Mouse (Mus musculus): ENCODE results near the gene Tnnt2. TPM values are rescaled to one million over a fixed set of nuclear protein-coding genes. Genes with fewer than 3 reads are reported as not detected.

Gene Tnnt2
- polyA plus RNA-seq, 1 experiment from 2014 or later = 22.5 TPM

DNA sequence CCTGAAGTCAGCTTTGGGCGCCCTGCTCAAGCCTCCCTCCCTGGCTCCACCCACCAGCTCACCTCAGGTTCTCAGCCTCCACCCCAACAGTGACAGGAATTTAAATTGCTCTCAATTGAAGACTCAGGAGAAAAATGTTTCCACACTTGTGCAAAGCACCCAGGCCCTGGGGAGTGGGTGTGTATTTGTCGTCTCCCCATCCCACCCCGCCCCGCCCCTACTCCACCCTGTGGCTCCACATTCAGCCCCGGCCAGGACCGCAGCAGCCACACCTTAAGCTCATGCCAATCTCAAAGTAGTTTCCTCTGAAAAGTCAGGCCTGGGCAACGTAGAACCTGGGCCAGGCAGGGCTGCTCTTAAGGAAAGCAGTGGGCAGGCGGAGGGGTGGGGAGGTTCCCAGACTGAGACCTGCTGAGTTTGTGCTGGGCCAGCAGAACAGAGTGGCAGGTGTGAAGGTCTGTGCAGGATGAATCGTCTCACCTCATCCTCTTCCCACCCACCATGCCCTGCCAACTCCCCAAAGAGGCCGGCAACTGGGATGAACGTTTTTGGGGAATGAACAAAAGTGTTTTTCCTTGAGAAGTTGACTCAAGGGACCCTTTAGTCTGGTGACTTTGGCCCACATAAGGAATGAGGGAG lies 21.1 kb downstream of the Tnnt2 start:
- Histone ChIP-seq H3K36me3 (ENCODE audit: control insufficient read depth, insufficient read depth, low read length) (no peaks in the 10 kb centered on the region), H3K4me1 (ENCODE audit: control insufficient read depth, insufficient read depth, low read length) (peaks cover 8% of the 10 kb centered on the region), H3K9ac (ENCODE audit: low read length) (no peak overlapping the region), H3K27me3 (ENCODE audit: control insufficient read depth, insufficient read depth, low read length) (no peaks in the 10 kb centered on the region), H3K9me3 (ENCODE audit: control insufficient read depth, low read length) (no peaks in the 10 kb centered on the region), H3K27ac (ENCODE audit: low read depth, low read length) (no peak overlapping the region), H3K4me3 (ENCODE audit: low read depth, low read length) (no peak overlapping the region), H3K4me2 (ENCODE audit: low read depth) (no peak overlapping the region)
- DNase-seq (ENCODE audit: low spot score) = no peak
- no peak for ATAC-seq (ENCODE audit: insufficient read depth, low FRiP score, low TSS enrichment)
- 53% methylated on average over 11 of the region's 11 CpGs for WGBS

DNA sequence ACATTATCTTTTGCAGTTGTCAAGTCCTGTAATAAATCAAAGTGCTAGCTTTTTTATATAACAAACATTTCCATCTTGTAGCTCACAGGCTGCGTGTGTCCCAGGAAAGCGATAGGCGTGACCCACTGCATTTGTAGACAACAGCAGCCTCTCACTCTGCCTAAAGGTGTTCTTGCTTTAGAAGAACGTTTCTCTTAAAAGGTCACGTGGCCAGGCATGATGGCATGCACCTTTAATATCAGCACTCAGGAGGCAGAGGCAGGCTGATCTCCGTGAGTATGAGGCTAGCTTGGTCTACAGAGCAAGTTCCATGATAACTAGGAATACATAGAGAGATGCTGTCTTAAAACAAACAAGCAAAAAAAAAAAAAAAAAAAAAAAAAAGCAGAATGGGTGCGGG lies 22.4 kb downstream of the Tnnt2 start:
- Histone ChIP-seq H3K36me3 (ENCODE audit: control insufficient read depth, insufficient read depth, low read length) (no peaks in the 10 kb centered on the region), H3K9me3 (ENCODE audit: control insufficient read depth, low read length) (no peaks in the 10 kb centered on the region)
- WGBS = 95% methylated on average over 7 of the region's 7 CpGs

GRCm38 (mm10) chr1:135861091-135861490 lies 24.9 kb downstream of the Tnnt2 start:
- Histone ChIP-seq H3K36me3 (ENCODE audit: control insufficient read depth, insufficient read depth, low read length) (no peaks in the 10 kb centered on the region), H3K4me2 (ENCODE audit: low read depth) (no peak overlapping the region), H3K27ac (ENCODE audit: low read depth, low read length) (no peak overlapping the region), H3K27me3 (ENCODE audit: control insufficient read depth, insufficient read depth, low read length) (no peaks in the 10 kb centered on the region), H3K4me1 (ENCODE audit: control insufficient read depth, insufficient read depth, low read length) (no peaks in the 10 kb centered on the region), H3K9me3 (ENCODE audit: control insufficient read depth, low read length) (no peaks in the 10 kb centered on the region), H3K9ac (ENCODE audit: low read length) (no peak overlapping the region), H3K4me3 (ENCODE audit: low read depth, low read length) (no peak overlapping the region)
- DNase-seq (ENCODE audit: low spot score) (no peak), ATAC-seq (ENCODE audit: insufficient read depth, low FRiP score, low TSS enrichment) (no peak)
- WGBS = 70% methylated on average over 5 of the region's 5 CpGs

More for the DNA sequence above, 22.4 kb downstream of the Tnnt2 start:
- no peak for ATAC-seq (ENCODE audit: insufficient read depth, low FRiP score, low TSS enrichment)
- no peak overlapping the region for H3K4me3 ChIP-seq (ENCODE audit: low read depth, low read length)
- H3K4me2 ChIP-seq (ENCODE audit: low read depth) = no peak overlapping the region
- no peaks in the 10 kb centered on the region for H3K27me3 ChIP-seq (ENCODE audit: control insufficient read depth, insufficient read depth, low read length)
- H3K9ac ChIP-seq (ENCODE audit: low read length) = no peak overlapping the region
- no peak for DNase-seq (ENCODE audit: low spot score)
- H3K4me1 ChIP-seq (ENCODE audit: control insufficient read depth, insufficient read depth, low read length) = no peaks in the 10 kb centered on the region
- H3K27ac ChIP-seq (ENCODE audit: low read depth, low read length) = no peak overlapping the region

- no peak overlapping the region for H3K9ac ChIP-seq (ENCODE audit: low read length)
- no peaks in the 10 kb centered on the region for H3K27me3 ChIP-seq (ENCODE audit: control insufficient read depth, insufficient read depth, low read length)
- H3K9me3 ChIP-seq (ENCODE audit: control insufficient read depth, low read length) = no peaks in the 10 kb centered on the region
- H3K4me3 ChIP-seq (ENCODE audit: low read depth, low read length) = no peak overlapping the region
- no peak overlapping the region for H3K27ac ChIP-seq (ENCODE audit: low read depth, low read length)
- no peak for ATAC-seq (ENCODE audit: insufficient read depth, low FRiP score, low TSS enrichment)
- DNase-seq (ENCODE audit: low spot score) = no peak
- H3K4me2 ChIP-seq (ENCODE audit: low read depth) = no peak overlapping the region
- WGBS = 75% methylated on average over 9 of the region's 9 CpGs
- no peaks in the 10 kb centered on the region for H3K4me1 ChIP-seq (ENCODE audit: control insufficient read depth, insufficient read depth, low read length)
- H3K36me3 ChIP-seq (ENCODE audit: control insufficient read depth, insufficient read depth, low read length) = no peaks in the 10 kb centered on the region
Observed at GRCm38 (mm10) chr1:135861980-135862552, 25.9 kb downstream of the Tnnt2 start.

GRCm38 (mm10) chr1:135862561-135862960 lies 26.4 kb downstream of the Tnnt2 start:
- no peaks in the 10 kb centered on the region for H3K9me3 ChIP-seq (ENCODE audit: control insufficient read depth, low read length)
- no peaks in the 10 kb centered on the region for H3K27me3 ChIP-seq (ENCODE audit: control insufficient read depth, insufficient read depth, low read length)
- DNase-seq (ENCODE audit: low spot score) = no peak
- H3K27ac ChIP-seq (ENCODE audit: low read depth, low read length) = no peak overlapping the region
- H3K9ac ChIP-seq (ENCODE audit: low read length) = no peak overlapping the region
- no peak overlapping the region for H3K4me2 ChIP-seq (ENCODE audit: low read depth)
- H3K4me3 ChIP-seq (ENCODE audit: low read depth, low read length) = no peak overlapping the region
- no peaks in the 10 kb centered on the region for H3K4me1 ChIP-seq (ENCODE audit: control insufficient read depth, insufficient read depth, low read length)
- no peak for ATAC-seq (ENCODE audit: insufficient read depth, low FRiP score, low TSS enrichment)
- no peaks in the 10 kb centered on the region for H3K36me3 ChIP-seq (ENCODE audit: control insufficient read depth, insufficient read depth, low read length)
- WGBS = 82% methylated on average over 5 of the region's 5 CpGs

GRCm38 (mm10) chr1:135863786-135864335 lies 27.7 kb downstream of the Tnnt2 start:
- WGBS = 81% methylated on average over 9 of the region's 9 CpGs
- DNase-seq (ENCODE audit: low spot score) = no peak
- Histone ChIP-seq H3K4me2 (ENCODE audit: low read depth) (no peak overlapping the region), H3K9ac (ENCODE audit: low read length) (no peak overlapping the region), H3K4me3 (ENCODE audit: low read depth, low read length) (no peak overlapping the region), H3K27ac (ENCODE audit: low read depth, low read length) (no peak overlapping the region), H3K36me3 (ENCODE audit: control insufficient read depth, insufficient read depth, low read length) (no peaks in the 10 kb centered on the region), H3K27me3 (ENCODE audit: control insufficient read depth, insufficient read depth, low read length) (no peaks in the 10 kb centered on the region), H3K4me1 (ENCODE audit: control insufficient read depth, insufficient read depth, low read length) (no peaks in the 10 kb centered on the region), H3K9me3 (ENCODE audit: control insufficient read depth, low read length) (no peaks in the 10 kb centered on the region)
- ATAC-seq (ENCODE audit: insufficient read depth, low FRiP score, low TSS enrichment) = no peak

DNA sequence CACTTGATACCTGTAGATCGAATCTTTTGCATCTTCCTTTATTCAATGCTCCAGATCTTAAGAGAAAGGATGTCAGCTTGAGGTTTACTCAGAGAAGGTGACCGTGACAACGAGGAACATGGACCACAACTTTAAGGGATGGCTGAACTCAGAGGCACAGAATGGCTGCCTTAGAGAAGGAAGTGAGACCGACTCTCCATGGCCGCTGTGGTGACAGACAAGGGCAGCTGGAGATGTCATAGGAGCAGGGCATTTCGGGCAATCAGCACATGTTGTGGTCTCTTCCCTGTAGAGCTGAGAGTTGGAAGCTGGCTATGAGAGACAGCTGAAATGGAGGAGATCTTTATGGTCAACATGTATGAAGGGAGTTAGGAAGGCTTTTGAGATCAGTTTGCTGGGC lies 28.7 kb downstream of the Tnnt2 start:
- no peaks in the 10 kb centered on the region for H3K4me1 ChIP-seq (ENCODE audit: control insufficient read depth, insufficient read depth, low read length)
- H3K36me3 ChIP-seq (ENCODE audit: control insufficient read depth, insufficient read depth, low read length) = no peaks in the 10 kb centered on the region
- 84% methylated on average over 6 of the region's 6 CpGs for WGBS
- no peaks in the 10 kb centered on the region for H3K27me3 ChIP-seq (ENCODE audit: control insufficient read depth, insufficient read depth, low read length)
- H3K27ac ChIP-seq (ENCODE audit: low read depth, low read length) = no peak overlapping the region
- no peak overlapping the region for H3K4me3 ChIP-seq (ENCODE audit: low read depth, low read length)
- H3K9me3 ChIP-seq (ENCODE audit: control insufficient read depth, low read length) = no peaks in the 10 kb centered on the region
- DNase-seq (ENCODE audit: low spot score) (no peak), ATAC-seq (ENCODE audit: insufficient read depth, low FRiP score, low TSS enrichment) (no peak)
- no peak overlapping the region for H3K9ac ChIP-seq (ENCODE audit: low read length)
- no peak overlapping the region for H3K4me2 ChIP-seq (ENCODE audit: low read depth)

GRCm38 (mm10) chr1:135865518-135866194 lies 29.5 kb downstream of the Tnnt2 start:
- Histone ChIP-seq H3K27ac (ENCODE audit: low read depth, low read length) (no peak overlapping the region), H3K27me3 (ENCODE audit: control insufficient read depth, insufficient read depth, low read length) (no peaks in the 10 kb centered on the region), H3K9ac (ENCODE audit: low read length) (no peak overlapping the region), H3K9me3 (ENCODE audit: control insufficient read depth, low read length) (no peaks in the 10 kb centered on the region), H3K4me3 (ENCODE audit: low read depth, low read length) (no peak overlapping the region), H3K4me1 (ENCODE audit: control insufficient read depth, insufficient read depth, low read length) (no peaks in the 10 kb centered on the region), H3K4me2 (ENCODE audit: low read depth) (no peak overlapping the region), H3K36me3 (ENCODE audit: control insufficient read depth, insufficient read depth, low read length) (no peaks in the 10 kb centered on the region)
- ATAC-seq (ENCODE audit: insufficient read depth, low FRiP score, low TSS enrichment) (peak; percentile 71; the same call in 1 of the 2 replicates), DNase-seq (ENCODE audit: low spot score) (peak; percentile 82)
- WGBS = 52% methylated on average over 19 of the region's 19 CpGs
